Mouse (Mus musculus) midbrain, embryonic 16.5 days (tissue): ENCODE data around the gene Dapk3. TPM values are rescaled to one million over a fixed set of nuclear protein-coding genes. Genes with fewer than 3 reads are reported as not detected.

Source experiments
- ATAC-seq: fragments of 200-750 bp; cut with Nextera tagmentation; 2 replicates; pipeline ENCODE4 v1.8.0; 2017; ENCODE audit warnings: moderate TSS enrichment
- H3K27ac ChIP-seq: fragments of 300-500 bp; sonication (generic); 2 replicates; pipeline ENCODE4 v1.5.1; 2014; ENCODE audit warnings: mild to moderate bottlenecking, low read length, mixed read lengths
- H3K27me3 ChIP-seq: fragments of 300-500 bp; sonication (generic); 2 replicates; pipeline ENCODE4 v1.6.1; 2014; ENCODE audit warnings: low read depth, low read length, mixed read lengths; ENCODE audit not compliant: control insufficient read depth, insufficient read depth
- H3K36me3 ChIP-seq: fragments of 300-500 bp; sonication (generic); 2 replicates; pipeline ENCODE4 v1.6.1; 2014; ENCODE audit warnings: mild to moderate bottlenecking, low read length, moderate library complexity, mixed read lengths; ENCODE audit not compliant: control insufficient read depth, insufficient read depth
- H3K4me1 ChIP-seq: fragments of 300-500 bp; sonication (generic); 2 replicates; pipeline ENCODE4 v1.6.1; 2014; ENCODE audit warnings: mild to moderate bottlenecking, low read length, mixed read lengths; ENCODE audit not compliant: control insufficient read depth, insufficient read depth
- H3K4me2 ChIP-seq: fragments of 300-500 bp; sonication (generic); 2 replicates; pipeline ENCODE4 v1.6.1; 2014; ENCODE audit warnings: mild to moderate bottlenecking, low read length, mixed read lengths
- H3K4me3 ChIP-seq: fragments of 300-500 bp; sonication (generic); 2 replicates; pipeline ENCODE4 v1.5.1; 2014; ENCODE audit warnings: low read depth, mild to moderate bottlenecking, low read length, moderate library complexity, mixed read lengths
- H3K9ac ChIP-seq: fragments of 300-500 bp; sonication (generic); 2 replicates; pipeline ENCODE4 v1.6.1; 2014; ENCODE audit warnings: low read depth, low read length, mixed read lengths
- H3K9me3 ChIP-seq: fragments of 300-500 bp; sonication (generic); replicated peaks from 2 replicates; pipeline ENCODE4 v1.6.1; 2014; ENCODE audit warnings: mild to moderate bottlenecking, low read length, mixed read lengths; ENCODE audit not compliant: control insufficient read depth, poor library complexity, severe bottlenecking
- WGBS: fragments of 180-500 bp; shearing (Covaris S2); extraction: QIAGEN DNeasy Blood & Tissue Kit; methylation state at CpG from one replicate; pipeline ENCODE4 v1.1.7; 2014; 5-methylcytosine and 5-hydroxymethylcytosine counted together
- polyA plus RNA-seq: library from polyadenylated mRNA; unstranded; fragments of >200 nt; fragmentation: Nextera tagmentation; extraction: Ambion mirVana; gene quantifications from 2 replicates; pipeline ENCODE4 v1.2.1, GENCODE M21; 2015

The Dapk3 gene
- polyA plus RNA-seq, 1 experiment from 2014 or later: 58.3 TPM

DNA sequence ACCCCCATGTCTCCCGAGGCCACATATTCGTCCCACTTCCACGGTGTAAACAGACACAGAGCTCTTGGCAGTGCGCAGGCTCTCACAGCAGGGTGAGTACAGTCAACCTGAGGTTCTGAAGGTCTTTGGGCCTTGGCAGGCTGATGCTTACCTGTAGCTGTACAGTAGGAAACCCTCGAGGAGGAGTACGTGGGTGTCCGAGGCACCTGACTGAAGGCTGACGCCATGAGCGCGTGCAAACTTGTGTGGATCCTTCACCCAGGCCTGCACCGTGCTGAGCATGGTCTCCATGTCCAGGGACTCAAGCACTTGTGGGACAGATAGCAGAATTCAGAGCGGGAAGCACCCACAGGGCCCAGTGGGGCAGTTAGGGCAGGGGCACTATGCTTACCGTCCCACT is 17.3 kb downstream of the Dapk3 start:
- no peaks in the 10 kb centered on the region for H3K9me3 ChIP-seq
- peaks cover 5% of the 10 kb centered on the region; the same call in 1 of the 2 replicates for H3K36me3 ChIP-seq
- no peak overlapping the region for H3K9ac ChIP-seq
- H3K27ac ChIP-seq: no peak overlapping the region
- no peak overlapping the region for H3K4me2 ChIP-seq
- WGBS: 83% methylated on average over 13 of the region's 13 CpGs
- ATAC-seq: no peak
- peaks cover 16% of the 10 kb centered on the region for H3K27me3 ChIP-seq
- no peaks in the 10 kb centered on the region for H3K4me1 ChIP-seq
- no peak overlapping the region for H3K4me3 ChIP-seq

DNA sequence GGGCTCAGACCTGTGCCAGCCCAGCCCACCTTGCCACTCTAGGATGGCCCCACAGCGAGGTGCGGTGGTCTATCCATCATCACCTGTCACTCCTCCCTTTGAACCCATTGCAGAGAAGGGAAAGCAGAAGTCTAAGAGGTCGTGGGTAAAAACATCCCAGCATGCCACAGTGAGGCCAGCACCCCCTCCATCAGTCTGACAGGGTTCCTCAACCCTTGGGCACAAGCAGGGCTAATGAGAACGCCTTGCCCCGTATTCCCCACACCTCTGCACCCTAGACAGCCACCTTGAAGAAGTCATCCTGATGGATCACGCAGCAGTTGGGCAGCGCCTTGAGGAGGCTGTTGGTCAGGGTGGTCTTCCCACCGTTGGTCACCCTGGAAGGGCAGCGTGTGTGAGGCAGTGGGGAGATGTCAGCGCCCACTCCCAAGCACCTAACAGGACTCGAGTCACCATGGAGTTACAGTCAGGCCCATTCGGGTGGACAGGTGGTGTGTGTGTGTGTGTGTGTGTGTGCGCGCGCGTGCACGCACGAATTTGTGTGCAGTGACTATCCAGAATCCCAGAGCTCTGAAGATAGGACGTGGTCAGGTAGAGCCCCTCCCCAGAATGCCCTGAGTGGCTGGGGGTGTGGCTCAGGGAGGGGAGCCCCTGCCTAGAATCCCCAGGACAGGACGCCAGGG is 17.9 kb downstream of the Dapk3 start:
- no peaks in the 10 kb centered on the region for H3K4me1 ChIP-seq
- no peak for ATAC-seq
- H3K27me3 ChIP-seq: peaks cover 11% of the 10 kb centered on the region
- H3K4me3 ChIP-seq: no peak overlapping the region
- no peak overlapping the region for H3K4me2 ChIP-seq
- H3K27ac ChIP-seq: no peak overlapping the region
- H3K9ac ChIP-seq: no peak overlapping the region
- peaks cover 6% of the 10 kb centered on the region; the same call in 1 of the 2 replicates for H3K36me3 ChIP-seq
- 80% methylated on average over 20 of the region's 20 CpGs for WGBS
- no peaks in the 10 kb centered on the region for H3K9me3 ChIP-seq

DNA sequence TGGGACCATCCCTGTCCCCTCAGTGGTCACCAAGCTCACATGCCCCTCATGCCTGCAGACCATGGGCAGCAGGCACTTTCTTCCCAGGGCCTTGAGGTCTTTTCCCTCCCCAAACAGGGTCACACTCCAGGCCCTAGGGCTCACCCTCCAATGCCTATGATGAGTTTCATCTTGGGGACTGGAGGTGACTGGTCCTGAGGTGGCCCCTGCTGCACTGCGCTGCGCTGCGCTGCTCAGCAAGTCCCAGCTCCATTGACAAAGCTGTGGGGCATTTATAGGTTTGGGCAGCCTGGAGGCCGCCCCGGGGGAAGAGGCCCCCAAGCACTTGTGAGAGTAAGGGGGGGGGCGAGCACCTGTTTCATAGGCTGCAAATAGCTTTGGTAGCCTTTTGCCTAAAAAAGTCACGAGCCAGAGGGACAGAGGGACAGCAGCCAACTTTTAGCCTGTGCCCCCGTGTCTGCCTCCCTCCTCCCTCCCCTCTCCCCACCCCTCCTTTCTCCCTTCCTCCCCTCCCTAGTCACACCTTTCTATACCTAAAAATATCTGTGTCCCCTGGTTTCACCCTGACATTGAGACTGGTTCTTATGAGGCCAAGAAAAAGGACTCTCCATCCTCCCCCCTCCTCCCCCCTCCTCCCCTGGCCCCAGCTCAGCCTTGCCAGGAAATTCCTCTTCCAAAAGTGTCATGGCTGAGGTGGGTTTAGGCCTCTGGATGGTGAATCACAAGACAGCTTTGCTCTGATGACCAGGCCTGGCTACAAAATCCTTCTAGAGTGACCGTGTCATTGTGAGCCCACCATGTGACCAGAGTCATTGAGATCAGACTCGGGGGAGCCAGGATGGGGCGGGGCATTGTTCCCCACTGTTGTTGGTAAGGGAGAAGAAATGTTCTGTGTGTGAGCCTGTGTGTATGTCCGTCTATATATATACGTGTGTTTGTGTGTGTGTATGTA is 19.3 kb downstream of the Dapk3 start, which contains the start of gene Nmrk2:
Nmrk2 (minus strand) TSS at position 245 of the 952 bp plus-strand sequence.
- Histone ChIP-seq H3K9me3 (no peaks in the 10 kb centered on the region), H3K4me1 (no peaks in the 10 kb centered on the region), H3K27me3 (no peaks in the 10 kb centered on the region; the same call in 1 of the 2 replicates), H3K9ac (no peak within 1 kb of the TSS), H3K4me2 (no peak within 1 kb of the TSS), H3K27ac (no peak within 1 kb of the TSS), H3K4me3 (no peak within 1 kb of the TSS), H3K36me3 (peaks cover 11% of the 10 kb centered on the region; the same call in 1 of the 2 replicates)
- 56% methylated on average over 13 of the region's 13 CpGs for WGBS
- ATAC-seq: no peak

GRCm38 (mm10) chr10:81202978-81203720 is 20.3 kb downstream of the Dapk3 start:
- Histone ChIP-seq H3K9ac (no peak overlapping the region), H3K27ac (peak overlapping the region; percentile 45; the same call in 1 of the 2 replicates), H3K27me3 (no peaks in the 10 kb centered on the region; the same call in 1 of the 2 replicates), H3K4me2 (no peak overlapping the region), H3K36me3 (peaks cover 15% of the 10 kb centered on the region; the same call in 1 of the 2 replicates), H3K4me3 (no peak overlapping the region), H3K4me1 (no peaks in the 10 kb centered on the region), H3K9me3 (no peaks in the 10 kb centered on the region)
- ATAC-seq: peak; percentile 5; the same call in 1 of the 2 replicates
- 75% methylated on average over 8 of the region's 8 CpGs for WGBS

DNA sequence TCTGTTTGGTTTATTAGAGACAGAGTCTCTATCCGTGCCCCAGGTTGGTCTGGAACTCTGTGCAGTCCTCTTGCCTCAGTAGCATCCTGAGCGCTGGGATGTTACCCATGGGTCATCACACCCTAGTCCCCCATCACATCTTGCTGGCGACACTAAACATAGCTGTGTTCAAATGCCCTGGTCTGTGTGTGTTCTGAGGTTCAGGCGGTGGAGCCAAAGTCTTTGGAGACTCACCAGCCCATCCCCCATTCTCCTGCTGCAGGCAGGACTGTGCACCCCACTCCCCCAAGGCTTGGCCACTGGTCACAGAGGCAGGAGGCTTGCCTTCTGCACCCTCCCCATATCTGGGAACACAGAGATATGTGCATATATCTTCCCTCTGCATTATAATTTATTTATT is 21.3 kb downstream of the Dapk3 start:
- WGBS: 71% methylated on average over 4 of the region's 4 CpGs
- H3K27me3 ChIP-seq: no peaks in the 10 kb centered on the region; the same call in 1 of the 2 replicates
- no peak overlapping the region for H3K4me2 ChIP-seq
- no peaks in the 10 kb centered on the region for H3K9me3 ChIP-seq
- no peaks in the 10 kb centered on the region for H3K4me1 ChIP-seq
- ATAC-seq: no peak
- H3K36me3 ChIP-seq: peaks cover 19% of the 10 kb centered on the region; the same call in 1 of the 2 replicates
- H3K27ac ChIP-seq: peak overlapping the region; percentile 45; the same call in 1 of the 2 replicates
- H3K9ac ChIP-seq: no peak overlapping the region
- H3K4me3 ChIP-seq: no peak overlapping the region

GRCm38 (mm10) chr10:81210154-81210553 is 27.3 kb downstream of the Dapk3 start:
- no peak overlapping the region for H3K9ac ChIP-seq
- no peaks in the 10 kb centered on the region for H3K27me3 ChIP-seq
- ATAC-seq: no peak
- no peaks in the 10 kb centered on the region; the same call in 1 of the 2 replicates for H3K9me3 ChIP-seq
- no peak overlapping the region for H3K27ac ChIP-seq
- 95% methylated on average over 5 of the region's 5 CpGs for WGBS
- no peaks in the 10 kb centered on the region for H3K4me1 ChIP-seq
- H3K4me3 ChIP-seq: no peak overlapping the region
- H3K36me3 ChIP-seq: peaks cover 64% of the 10 kb centered on the region
- H3K4me2 ChIP-seq: no peak overlapping the region

- H3K36me3 ChIP-seq: peaks cover 64% of the 10 kb centered on the region
- no peak overlapping the region for H3K4me2 ChIP-seq
- H3K4me1 ChIP-seq: no peaks in the 10 kb centered on the region
- ATAC-seq: no peak
- H3K27ac ChIP-seq: no peak overlapping the region
- H3K27me3 ChIP-seq: no peaks in the 10 kb centered on the region
- no peaks in the 10 kb centered on the region for H3K9me3 ChIP-seq
- no peak overlapping the region for H3K9ac ChIP-seq
- no peak overlapping the region for H3K4me3 ChIP-seq
- WGBS: 93% methylated on average over 6 of the region's 6 CpGs
Measured at GRCm38 (mm10) chr10:81216260-81216659, 33.5 kb downstream of the Dapk3 start.

- Histone ChIP-seq H3K4me1 (no peaks in the 10 kb centered on the region), H3K9ac (no peak overlapping the region), H3K36me3 (peaks cover 65% of the 10 kb centered on the region), H3K27ac (no peak overlapping the region), H3K4me2 (no peak overlapping the region), H3K4me3 (no peak overlapping the region), H3K27me3 (no peaks in the 10 kb centered on the region), H3K9me3 (no peaks in the 10 kb centered on the region)
- ATAC-seq: no peak
- 88% methylated on average over 6 of the region's 6 CpGs for WGBS
Measured at GRCm38 (mm10) chr10:81216810-81217209, 34.0 kb downstream of the Dapk3 start.
